Mouse (Mus musculus): ENCODE measurements around the gene Gtf2i. TPM values are rescaled to one million over a fixed set of nuclear protein-coding genes. Genes with fewer than 3 reads are reported as not detected.

Gene Gtf2i
- polyA plus RNA-seq, 1 experiment from 2014 or later = 157 TPM

DNA sequence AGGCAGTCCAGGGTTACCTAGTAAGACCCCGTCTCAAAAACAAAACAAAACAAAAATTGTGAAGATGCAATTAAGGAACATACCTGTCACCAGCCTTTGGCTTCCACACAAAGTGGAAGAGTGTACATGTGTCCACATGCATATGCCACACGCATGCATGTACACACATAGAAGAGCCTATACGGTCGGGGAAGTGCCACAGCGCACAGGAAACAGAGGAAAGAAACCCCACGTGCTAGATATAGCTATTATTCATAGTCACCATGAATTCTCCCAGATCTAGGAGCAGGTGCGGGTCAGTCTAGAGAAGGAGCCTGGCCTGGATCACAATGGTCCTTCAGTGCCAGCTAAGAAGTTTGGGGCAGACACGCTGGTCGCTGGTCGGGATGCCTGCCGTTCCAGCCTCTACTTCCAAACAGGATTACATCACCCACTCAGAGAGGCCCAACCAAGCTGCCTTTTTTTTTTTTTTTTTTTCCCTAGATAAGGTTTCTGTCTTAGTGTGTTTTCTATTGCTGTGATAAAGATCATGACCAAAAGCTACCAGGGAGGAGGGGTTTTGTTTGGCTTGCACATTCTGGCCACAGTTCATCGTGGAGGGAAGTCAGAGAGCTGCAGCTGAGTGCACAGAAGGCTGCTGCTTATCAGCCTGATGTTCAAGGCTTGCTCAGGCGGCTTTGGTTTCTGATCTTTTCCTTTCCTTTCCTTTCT is 11.5 kb upstream of the Gtf2i start:
- Histone ChIP-seq H3K4me3 (replicated peaks; ENCODE audit: low read depth, low read length) (no peak overlapping the region), H3K27ac (peak overlapping the region; percentile 25; the same call in 1 of the 2 replicates), H3K36me3 (ENCODE audit: insufficient read depth, low read length) (no peaks in the 10 kb centered on the region), H3K4me1 (replicated peaks; ENCODE audit: insufficient read depth, low read length) (0 out of 2 replicates have a peak, but pooled peaks cover 13% of the 10 kb centered on the region), H3K9me3 (replicated peaks; ENCODE audit: low read length) (no peaks in the 10 kb centered on the region), H3K4me2 (ENCODE audit: low read length) (no peak overlapping the region), H3K27me3 (ENCODE audit: insufficient read depth, low read length) (no peaks in the 10 kb centered on the region), H3K9ac (ENCODE audit: low read depth, low read length) (no peak overlapping the region)
- TF ChIP-seq CTCF (IDR thresholded peaks at IDR 0.05; ENCODE audit: low read depth) = no peak
- 51% methylated on average over 13 of the region's 13 CpGs for WGBS
- DNase-seq (ENCODE audit: low spot score) (peak; percentile 52), ATAC-seq (replicated peaks; ENCODE audit: low FRiP score, low read depth) (no peak)

DNA sequence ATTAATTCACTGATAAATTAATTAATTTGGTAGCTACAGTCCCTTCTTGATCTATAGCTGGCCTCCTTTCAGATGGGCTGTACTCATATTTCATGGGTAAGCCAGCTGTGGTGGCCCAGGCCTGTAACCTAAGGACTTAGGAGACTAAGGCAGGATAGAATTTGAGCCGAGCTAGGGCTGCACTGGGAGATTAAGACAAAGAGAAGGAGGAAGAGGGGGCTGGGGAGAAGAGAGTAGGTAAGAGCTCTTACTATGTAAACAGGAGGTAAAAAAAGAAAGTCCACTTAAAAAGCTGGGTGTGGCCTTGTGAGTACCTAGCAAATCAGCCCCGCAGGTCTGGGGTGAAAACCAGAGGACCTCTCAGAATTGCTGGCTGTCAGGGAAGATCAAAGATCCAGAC is 9.3 kb upstream of the Gtf2i start:
- TF ChIP-seq CTCF (IDR thresholded peaks at IDR 0.05; ENCODE audit: low read depth) = no peak
- Histone ChIP-seq H3K4me1 (replicated peaks; ENCODE audit: insufficient read depth, low read length) (0 out of 2 replicates have a peak, but pooled peaks cover 13% of the 10 kb centered on the region), H3K9ac (ENCODE audit: low read depth, low read length) (no peak overlapping the region), H3K4me3 (replicated peaks; ENCODE audit: low read depth, low read length) (no peak overlapping the region), H3K27me3 (ENCODE audit: insufficient read depth, low read length) (no peaks in the 10 kb centered on the region), H3K4me2 (ENCODE audit: low read length) (no peak overlapping the region), H3K9me3 (replicated peaks; ENCODE audit: low read length) (no peaks in the 10 kb centered on the region), H3K27ac (no peak overlapping the region), H3K36me3 (ENCODE audit: insufficient read depth, low read length) (no peaks in the 10 kb centered on the region)
- peak; percentile 75 for ATAC-seq (replicated peaks; ENCODE audit: low FRiP score, low read depth)
- peak; percentile 84 for DNase-seq (ENCODE audit: low spot score)
- WGBS = 37% methylated on average over 2 of the region's 2 CpGs

DNA sequence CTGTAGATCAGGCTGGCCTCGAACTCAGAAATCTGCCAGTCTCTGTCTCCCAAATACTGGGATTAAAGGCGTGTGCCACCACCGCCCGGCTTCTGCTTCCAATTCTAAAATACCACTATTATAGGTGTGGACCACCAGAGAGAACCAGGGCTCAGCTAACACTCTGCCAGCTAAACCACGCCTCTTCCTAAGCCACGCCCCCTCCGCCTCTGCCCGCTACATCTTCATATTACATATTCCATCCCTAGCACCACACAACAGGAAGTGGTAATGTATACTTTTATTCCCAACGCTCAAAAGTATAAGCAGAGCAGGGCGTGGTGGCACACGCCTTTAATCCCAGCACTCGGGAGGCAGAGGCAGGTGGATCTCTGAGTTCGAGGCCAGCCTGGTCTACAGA is 8.8 kb upstream of the Gtf2i start:
- no peak for DNase-seq (ENCODE audit: low spot score)
- 76% methylated on average over 13 of the region's 13 CpGs for WGBS
- H3K27ac ChIP-seq = no peak overlapping the region

DNA sequence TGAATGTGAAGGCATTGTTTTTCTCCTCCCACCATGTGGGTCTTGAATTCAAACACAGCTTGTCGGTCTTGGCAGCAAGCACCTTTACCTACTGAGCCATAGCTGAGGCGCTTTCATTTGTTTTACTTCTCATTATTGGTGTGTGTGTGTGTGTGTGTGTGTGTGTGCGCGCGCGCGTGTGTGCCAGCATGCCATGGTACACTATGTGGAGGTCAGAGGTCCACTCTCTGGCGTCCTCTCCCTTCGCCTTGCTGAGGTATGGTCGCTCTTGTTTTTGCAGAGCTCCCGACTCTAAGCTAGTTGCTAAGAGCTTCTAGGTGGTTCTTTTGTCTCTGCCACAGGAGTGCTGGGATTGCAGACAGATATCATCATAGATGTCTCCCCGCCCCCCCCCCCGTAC is 7.8 kb upstream of the Gtf2i start:
- Histone ChIP-seq H3K4me1 (replicated peaks; ENCODE audit: insufficient read depth, low read length) (0 out of 2 replicates have a peak, but pooled peaks cover 13% of the 10 kb centered on the region), H3K4me2 (ENCODE audit: low read length) (no peak overlapping the region), H3K27ac (no peak overlapping the region), H3K9me3 (replicated peaks; ENCODE audit: low read length) (no peaks in the 10 kb centered on the region), H3K27me3 (ENCODE audit: insufficient read depth, low read length) (no peaks in the 10 kb centered on the region), H3K36me3 (ENCODE audit: insufficient read depth, low read length) (no peaks in the 10 kb centered on the region), H3K9ac (ENCODE audit: low read depth, low read length) (no peak overlapping the region), H3K4me3 (replicated peaks; ENCODE audit: low read depth, low read length) (no peak overlapping the region)
- TF ChIP-seq CTCF (IDR thresholded peaks at IDR 0.05; ENCODE audit: low read depth) = no peak
- WGBS = 64% methylated on average over 13 of the region's 13 CpGs
- DNase-seq (ENCODE audit: low spot score) (no peak), ATAC-seq (replicated peaks; ENCODE audit: low FRiP score, low read depth) (no peak)

More for the DNA sequence above, 8.8 kb upstream of the Gtf2i start:
- Histone ChIP-seq H3K9me3 (replicated peaks; ENCODE audit: low read length) (no peaks in the 10 kb centered on the region), H3K9ac (ENCODE audit: low read depth, low read length) (no peak overlapping the region), H3K4me2 (ENCODE audit: low read length) (no peak overlapping the region), H3K36me3 (ENCODE audit: insufficient read depth, low read length) (no peaks in the 10 kb centered on the region), H3K4me1 (replicated peaks; ENCODE audit: insufficient read depth, low read length) (0 out of 2 replicates have a peak, but pooled peaks cover 13% of the 10 kb centered on the region), H3K4me3 (replicated peaks; ENCODE audit: low read depth, low read length) (no peak overlapping the region), H3K27me3 (ENCODE audit: insufficient read depth, low read length) (no peaks in the 10 kb centered on the region)
- ATAC-seq (replicated peaks; ENCODE audit: low FRiP score, low read depth) = no peak
- no peak for TF ChIP-seq CTCF (IDR thresholded peaks at IDR 0.05; ENCODE audit: low read depth)

DNA sequence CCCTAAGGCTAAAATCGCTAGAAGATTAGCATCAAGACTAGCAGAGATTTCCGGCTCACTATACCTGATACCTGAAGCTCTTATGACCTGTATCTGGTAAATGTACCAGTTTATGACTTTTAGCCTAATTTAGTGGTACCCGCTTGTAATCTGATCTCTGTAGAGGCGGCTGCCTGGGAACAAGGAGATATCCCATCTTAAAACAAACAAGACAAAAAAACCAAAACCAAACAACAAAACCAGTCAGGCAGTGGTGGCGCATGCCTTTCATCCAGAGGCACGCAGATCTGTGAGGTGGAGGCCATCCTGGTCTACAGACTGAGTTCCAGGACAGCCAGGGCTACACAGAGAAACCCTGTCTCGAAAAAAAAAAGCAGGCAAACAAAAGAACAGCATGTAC is 7.1 kb upstream of the Gtf2i start:
- Histone ChIP-seq H3K9me3 (replicated peaks; ENCODE audit: low read length) (no peaks in the 10 kb centered on the region), H3K4me1 (replicated peaks; ENCODE audit: insufficient read depth, low read length) (peaks cover 16% of the 10 kb centered on the region; the same call in 1 of the 2 replicates), H3K27me3 (ENCODE audit: insufficient read depth, low read length) (no peaks in the 10 kb centered on the region), H3K9ac (ENCODE audit: low read depth, low read length) (no peak overlapping the region), H3K4me3 (replicated peaks; ENCODE audit: low read depth, low read length) (no peak overlapping the region), H3K4me2 (ENCODE audit: low read length) (no peak overlapping the region), H3K27ac (no peak overlapping the region), H3K36me3 (ENCODE audit: insufficient read depth, low read length) (no peaks in the 10 kb centered on the region)
- TF ChIP-seq CTCF (IDR thresholded peaks at IDR 0.05; ENCODE audit: low read depth) = no peak
- no peak for ATAC-seq (replicated peaks; ENCODE audit: low FRiP score, low read depth)
- 27% methylated on average over 7 of the region's 7 CpGs for WGBS
- no peak for DNase-seq (ENCODE audit: low spot score)

DNA sequence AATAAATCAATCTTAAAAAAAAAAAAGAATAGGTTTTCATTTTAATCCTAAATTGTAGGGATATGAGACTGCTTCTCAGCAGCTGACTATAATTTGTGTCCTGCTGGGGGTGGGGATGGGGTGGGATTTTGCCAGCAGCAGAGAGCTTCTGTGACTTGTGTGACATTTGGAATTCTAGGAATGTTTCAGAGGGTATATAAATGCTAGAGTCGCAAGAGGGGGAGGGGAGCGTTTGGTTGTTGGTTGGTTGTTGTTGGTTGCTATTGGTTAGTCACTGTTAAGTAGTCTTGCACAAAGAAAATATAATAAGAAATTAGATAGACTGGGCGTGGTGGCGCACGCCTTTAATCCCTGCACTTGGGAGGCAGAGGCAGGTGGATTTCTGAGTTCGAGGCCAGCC is 4.3 kb upstream of the Gtf2i start:
- H3K9ac ChIP-seq (ENCODE audit: low read depth, low read length) = no peak overlapping the region
- no peak overlapping the region for H3K27ac ChIP-seq
- no peaks in the 10 kb centered on the region for H3K9me3 ChIP-seq (replicated peaks; ENCODE audit: low read length)
- H3K4me2 ChIP-seq (ENCODE audit: low read length) = no peak overlapping the region
- ATAC-seq (replicated peaks; ENCODE audit: low FRiP score, low read depth) = no peak
- DNase-seq (ENCODE audit: low spot score) = peak; percentile 68
- H3K36me3 ChIP-seq (ENCODE audit: insufficient read depth, low read length) = no peaks in the 10 kb centered on the region
- no peak for TF ChIP-seq CTCF (IDR thresholded peaks at IDR 0.05; ENCODE audit: low read depth)
- H3K27me3 ChIP-seq (ENCODE audit: insufficient read depth, low read length) = no peaks in the 10 kb centered on the region
- no peak overlapping the region for H3K4me3 ChIP-seq (replicated peaks; ENCODE audit: low read depth, low read length)
- WGBS = 87% methylated on average over 6 of the region's 6 CpGs
- peaks cover 17% of the 10 kb centered on the region; the same call in 1 of the 2 replicates for H3K4me1 ChIP-seq (replicated peaks; ENCODE audit: insufficient read depth, low read length)

Data from kidney, postnatal 0 days (tissue).